Mouse (Mus musculus): ENCODE measurements at regions not wholly inside any gene's neighbourhood (a gene's known extent, or its start where the extent isn't known, plus 50 kb on each side); places are given as distances from the start of the nearest gene placed in this dataset.

GRCm38 (mm10) chr15:64541395-64541794 lies 276.1 kb upstream of the Gm21798 start:
- TF ChIP-seq CTCF (IDR thresholded peaks at IDR 0.05; ENCODE audit: insufficient read depth, low read depth, low read length) (no peak), POLR2A (IDR thresholded peaks at IDR 0.05; ENCODE audit: insufficient read depth, low read depth, low read length) (no peak)
